Mouse (Mus musculus): Measurements from ENCODE around the gene D17H6S53E.
"Not testable (repeated sequence)": the region's sequence is repeated elsewhere in the genome, so short reads cannot be mapped to it uniquely, and the experiment has no call there.

DNA sequence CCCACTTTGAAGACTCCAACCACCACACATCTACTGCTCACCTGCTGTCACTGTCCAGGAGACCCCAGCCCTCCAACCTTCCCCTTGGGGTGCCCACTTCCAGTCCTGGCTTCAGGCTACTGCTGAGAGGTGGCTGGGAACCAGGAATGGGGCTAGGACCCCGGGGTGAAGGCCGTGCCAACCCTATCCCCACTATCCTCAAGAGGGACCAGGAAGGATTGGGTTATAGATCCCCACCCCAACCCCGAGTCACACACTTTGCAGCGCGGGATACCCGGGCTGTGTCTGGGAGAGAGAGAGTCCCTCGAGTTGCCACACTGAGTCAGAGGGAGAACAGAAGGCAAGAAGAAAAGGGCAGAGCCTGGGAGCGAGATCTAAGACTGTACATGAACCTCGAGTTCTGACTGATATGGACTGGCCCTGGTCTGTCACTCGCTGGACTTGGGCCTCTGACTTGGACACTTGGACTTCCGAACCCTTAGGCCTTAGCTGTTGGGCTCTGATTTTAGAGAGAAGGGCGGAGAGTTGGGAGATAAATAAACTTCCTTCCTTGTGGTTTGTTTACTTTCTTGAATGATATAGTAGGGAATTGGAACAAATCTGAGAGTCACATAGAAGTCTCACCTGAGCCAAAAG is 1.8 kb upstream of the D17H6S53E start:
- TF ChIP-seq HCFC1 (IDR thresholded peaks at IDR 0.05; ENCODE audit: borderline replicate concordance, insufficient read depth, low read length); ZC3H11A (IDR thresholded peaks at IDR 0.05; ENCODE audit: borderline replicate concordance, low read depth, low read length); ZNF384 (IDR thresholded peaks at IDR 0.05; ENCODE audit: low read depth, low read length); MAFK (IDR thresholded peaks at IDR 0.05; ENCODE audit: insufficient read depth, low read depth, low read length); CHD2 (IDR thresholded peaks at IDR 0.05; ENCODE audit: low read depth, low read length): not testable (repeated sequence)

Data from ES-E14 (cell line).